Mouse (Mus musculus): ENCODE measurements at regions not wholly inside any gene's neighbourhood (a gene's known extent, or its start where the extent isn't known, plus 50 kb on each side); places are given as distances from the start of the nearest gene placed in this dataset.
A peak's percentile ranks its signal among the peaks of the same experiment; 100 is the strongest.
"Not testable (repeated sequence)": the region's sequence is repeated elsewhere in the genome, so short reads cannot be mapped to it uniquely, and the experiment has no call there.

DNA sequence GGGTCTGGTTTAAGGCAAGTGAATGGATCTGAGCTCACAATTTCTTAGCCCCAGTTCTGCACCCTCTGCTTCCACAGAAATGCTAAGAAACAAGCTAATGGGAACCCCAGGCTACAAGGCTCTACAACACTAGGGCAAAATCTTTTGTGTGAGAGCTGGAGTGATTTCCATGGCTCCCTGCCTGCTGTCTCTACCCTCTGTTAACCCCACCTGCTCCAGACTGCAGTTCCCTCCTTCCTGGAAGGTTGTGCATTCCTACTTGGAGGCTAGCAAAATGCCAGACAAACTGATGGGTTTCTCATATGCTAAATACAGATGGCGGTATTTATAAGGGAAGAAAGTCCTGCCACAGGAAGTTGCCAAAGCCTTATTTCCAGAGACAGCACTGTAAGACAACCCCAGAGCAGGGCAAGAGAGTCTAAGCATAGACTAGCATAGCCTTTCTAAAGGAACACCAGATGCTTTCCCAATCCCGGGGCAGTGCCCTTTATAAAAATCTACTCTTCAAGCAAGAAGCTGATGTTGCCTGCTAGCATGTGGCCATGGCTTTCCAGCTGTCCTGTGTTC lies 145.1 kb downstream of the Spata19 start:
- Histone ChIP-seq H3K4me1 (ENCODE audit: control insufficient read depth, insufficient read depth, low read length) (no peaks in the 10 kb centered on the region), H3K27ac (ENCODE audit: insufficient read depth, low read length) (no peak overlapping the region), H3K4me3 (ENCODE audit: insufficient read depth, low read length) (no peak overlapping the region)
- TF ChIP-seq CTCF (IDR thresholded peaks at IDR 0.05; ENCODE audit: extremely low read depth, insufficient read depth, low read length) (no peak), POLR2A (IDR thresholded peaks at IDR 0.05; ENCODE audit: extremely low read depth, insufficient read depth, low read length) (no peak)

DNA sequence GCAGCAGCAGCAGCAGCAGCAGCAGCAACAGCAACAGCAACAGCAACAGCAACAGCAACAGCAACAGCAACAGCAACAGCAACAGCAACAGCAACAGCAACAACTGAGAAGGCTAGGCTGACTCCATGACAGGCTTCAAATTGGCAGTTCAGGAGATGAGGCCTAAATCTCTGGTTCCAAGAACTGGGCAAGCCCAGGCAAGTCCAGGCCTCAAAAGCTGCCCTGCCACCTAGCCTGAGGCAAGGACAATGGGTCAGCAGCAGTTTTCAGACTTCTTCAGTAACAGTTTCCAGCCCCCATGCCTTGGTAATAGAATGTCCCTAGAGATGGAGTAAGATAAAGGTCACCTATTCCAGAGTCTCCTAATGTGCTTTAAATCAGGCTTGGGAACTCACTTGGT lies 158.1 kb downstream of the Spata19 start:
- not testable (repeated sequence) for H3K27ac ChIP-seq (ENCODE audit: insufficient read depth, low read length); H3K4me3 ChIP-seq (ENCODE audit: insufficient read depth, low read length)
- H3K4me1 ChIP-seq (ENCODE audit: control insufficient read depth, insufficient read depth, low read length), result peaks cover 10% of the 10 kb centered on the region

- Histone ChIP-seq H3K4me3 (ENCODE audit: insufficient read depth, low read length) (no peak overlapping the region), H3K4me1 (ENCODE audit: control insufficient read depth, insufficient read depth, low read length) (peaks cover 10% of the 10 kb centered on the region), H3K27ac (ENCODE audit: insufficient read depth, low read length) (0 out of 2 replicates have a peak overlapping the region, but pooled peaks have one; percentile 59)
- TF ChIP-seq CTCF (IDR thresholded peaks at IDR 0.05; ENCODE audit: extremely low read depth, insufficient read depth, low read length) (no peak), POLR2A (IDR thresholded peaks at IDR 0.05; ENCODE audit: extremely low read depth, insufficient read depth, low read length) (no peak)
These were observed 160.0 kb downstream of the Spata19 start for GRCm38 (mm10) chr9:27556315-27557225.

DNA sequence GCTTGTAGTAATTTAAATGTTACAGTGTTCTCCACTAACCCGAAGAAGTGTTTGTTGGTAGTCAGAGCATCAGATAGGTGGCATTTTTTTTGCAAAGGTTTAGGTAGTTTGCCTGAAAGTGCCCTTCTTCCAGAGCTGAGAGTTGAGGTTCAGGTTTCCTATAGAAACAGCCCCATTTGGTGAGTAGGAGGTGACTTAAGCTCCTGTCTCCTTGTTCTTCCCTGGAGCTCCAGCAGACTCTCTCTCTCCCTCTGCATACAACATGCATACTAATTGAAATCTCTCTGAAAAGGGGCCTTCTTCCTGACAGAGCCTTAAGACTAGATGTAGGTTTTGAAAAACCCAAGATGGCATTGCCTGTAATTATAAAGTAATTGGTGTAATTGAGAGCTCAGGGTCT lies 161.3 kb downstream of the Spata19 start:
- H3K27ac ChIP-seq (ENCODE audit: insufficient read depth, low read length), result peak overlapping the region; percentile 59; the same call in 1 of the 2 replicates
- H3K4me1 ChIP-seq (ENCODE audit: control insufficient read depth, insufficient read depth, low read length), result peaks cover 10% of the 10 kb centered on the region
- TF ChIP-seq POLR2A (IDR thresholded peaks at IDR 0.05; ENCODE audit: extremely low read depth, insufficient read depth, low read length), result no peak
- TF ChIP-seq CTCF (IDR thresholded peaks at IDR 0.05; ENCODE audit: extremely low read depth, insufficient read depth, low read length), result no peak
- H3K4me3 ChIP-seq (ENCODE audit: insufficient read depth, low read length), result no peak overlapping the region

DNA sequence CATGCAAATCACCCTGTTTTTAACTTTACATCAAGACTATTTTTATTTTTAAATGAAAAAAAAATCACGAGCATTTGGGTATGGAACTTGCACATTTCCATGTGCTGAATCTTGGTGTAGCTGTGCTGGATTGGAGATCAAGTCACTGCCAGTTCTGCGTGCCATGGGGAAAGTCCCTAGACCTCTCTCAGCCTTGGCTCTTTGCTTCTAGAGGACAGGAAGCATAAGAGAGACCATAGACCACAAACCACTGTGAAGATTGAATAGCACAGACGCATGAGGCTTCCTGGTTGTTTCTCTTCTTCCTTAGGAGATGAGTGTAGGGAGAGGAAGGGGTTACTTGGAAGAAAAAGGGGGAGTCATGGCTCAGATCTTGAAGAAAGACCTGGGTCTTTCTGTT lies 161.7 kb downstream of the Spata19 start:
- Histone ChIP-seq H3K27ac (ENCODE audit: insufficient read depth, low read length) (peak overlapping the region; percentile 91), H3K4me1 (ENCODE audit: control insufficient read depth, insufficient read depth, low read length) (peaks cover 10% of the 10 kb centered on the region), H3K4me3 (ENCODE audit: insufficient read depth, low read length) (no peak overlapping the region)
- TF ChIP-seq CTCF (IDR thresholded peaks at IDR 0.05; ENCODE audit: extremely low read depth, insufficient read depth, low read length) (no peak), POLR2A (IDR thresholded peaks at IDR 0.05; ENCODE audit: extremely low read depth, insufficient read depth, low read length) (no peak)

DNA sequence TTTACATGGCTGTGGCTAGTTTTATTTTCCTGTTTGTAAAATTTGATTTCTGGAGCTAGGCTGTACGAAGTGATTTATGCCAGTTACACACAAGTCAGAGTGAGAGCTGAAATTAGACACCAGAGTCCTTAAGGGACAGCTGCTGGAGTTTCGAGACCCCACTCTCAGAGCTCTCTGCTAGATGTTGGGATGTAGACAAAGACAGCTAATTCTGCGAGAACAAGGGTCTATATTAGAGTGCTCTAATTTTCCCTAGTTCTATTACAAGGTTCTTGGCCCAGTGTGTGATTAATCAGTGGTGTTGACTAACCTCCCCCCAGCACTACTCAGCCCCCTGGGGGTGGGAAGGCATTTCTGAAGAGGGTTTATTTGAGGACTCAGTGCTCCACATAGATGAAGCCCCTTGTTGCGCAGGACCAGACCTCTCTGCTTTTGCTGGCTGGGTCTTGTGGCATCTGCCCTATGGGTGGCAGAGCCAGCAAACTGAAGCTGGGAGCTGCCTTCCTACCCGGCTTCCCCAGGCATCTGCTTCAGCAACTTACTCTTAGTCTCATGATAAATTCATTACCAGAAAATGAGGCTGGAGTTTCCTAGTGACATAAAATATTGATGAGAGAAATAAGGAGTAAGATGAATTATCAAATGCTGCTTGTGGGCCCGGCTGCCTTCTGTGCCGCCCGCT lies 171.9 kb downstream of the Spata19 start:
- TF ChIP-seq CTCF (IDR thresholded peaks at IDR 0.05; ENCODE audit: extremely low read depth, insufficient read depth, low read length) (no peak), POLR2A (IDR thresholded peaks at IDR 0.05; ENCODE audit: extremely low read depth, insufficient read depth, low read length) (no peak)
- Histone ChIP-seq H3K27ac (ENCODE audit: insufficient read depth, low read length) (no peak overlapping the region), H3K4me1 (ENCODE audit: control insufficient read depth, insufficient read depth, low read length) (no peaks in the 10 kb centered on the region), H3K4me3 (ENCODE audit: insufficient read depth, low read length) (no peak overlapping the region)

DNA sequence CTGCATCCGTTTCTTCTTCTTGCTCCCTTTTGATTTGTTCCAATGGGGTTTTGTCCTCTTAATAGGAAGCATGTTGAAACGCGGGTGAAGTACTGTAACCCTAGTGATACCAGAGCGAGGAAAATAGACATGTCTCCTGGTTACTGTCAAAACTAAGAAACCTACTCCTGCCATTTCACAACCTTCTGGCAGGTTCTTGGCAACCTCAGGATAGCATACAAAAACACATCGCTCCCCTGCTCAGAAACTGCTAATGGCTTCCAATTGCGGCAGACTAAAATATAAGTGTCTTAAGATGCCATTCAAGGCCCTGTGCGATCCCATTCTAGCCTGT lies 172.4 kb downstream of the Spata19 start:
- Histone ChIP-seq H3K4me3 (ENCODE audit: insufficient read depth, low read length) (no peak overlapping the region), H3K4me1 (ENCODE audit: control insufficient read depth, insufficient read depth, low read length) (no peaks in the 10 kb centered on the region), H3K27ac (ENCODE audit: insufficient read depth, low read length) (no peak overlapping the region)
- TF ChIP-seq CTCF (IDR thresholded peaks at IDR 0.05; ENCODE audit: extremely low read depth, insufficient read depth, low read length), result no peak
- TF ChIP-seq POLR2A (IDR thresholded peaks at IDR 0.05; ENCODE audit: extremely low read depth, insufficient read depth, low read length), result no peak

DNA sequence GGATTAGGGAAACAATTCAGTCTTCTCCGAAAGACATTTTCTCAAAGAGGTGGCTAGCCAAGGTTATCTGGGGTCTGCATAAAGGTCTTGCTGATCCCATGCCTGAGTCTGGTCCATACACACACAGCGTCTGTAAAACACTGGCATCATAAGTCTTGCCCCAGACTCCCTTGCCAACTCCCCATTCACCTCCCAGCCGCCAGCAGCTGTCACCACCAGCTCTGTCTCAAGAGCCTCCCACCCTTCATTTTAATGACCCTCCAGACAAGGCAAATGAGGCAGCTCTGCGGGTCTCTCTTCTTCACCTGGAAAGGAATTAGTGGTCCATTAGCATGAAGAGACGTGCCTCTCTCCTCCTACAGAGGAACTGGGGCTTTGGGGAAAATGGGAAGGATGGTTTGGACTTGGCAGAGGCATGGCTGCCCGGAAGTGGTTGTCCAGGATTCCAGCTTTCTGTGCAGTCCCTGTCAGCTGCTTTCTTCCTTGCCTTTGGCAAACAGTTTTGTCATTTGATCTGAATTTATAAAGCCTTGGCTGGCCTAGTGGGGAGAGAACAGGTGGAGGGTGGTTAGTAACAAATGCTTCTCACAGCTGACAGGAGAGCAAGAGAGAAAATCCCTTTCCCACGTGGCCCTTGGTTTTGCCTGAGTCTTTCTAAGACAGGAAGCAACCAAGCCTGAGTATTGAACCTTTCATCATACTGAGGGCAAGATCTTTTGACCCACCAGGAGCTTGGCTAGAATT lies 173.3 kb upstream of the Opcml start:
- H3K4me3 ChIP-seq (ENCODE audit: insufficient read depth, low read length), result no peak overlapping the region
- H3K4me1 ChIP-seq (ENCODE audit: control insufficient read depth, insufficient read depth, low read length), result no peaks in the 10 kb centered on the region
- no peak for TF ChIP-seq CTCF (IDR thresholded peaks at IDR 0.05; ENCODE audit: extremely low read depth, insufficient read depth, low read length)
- TF ChIP-seq POLR2A (IDR thresholded peaks at IDR 0.05; ENCODE audit: extremely low read depth, insufficient read depth, low read length), result no peak
- H3K27ac ChIP-seq (ENCODE audit: insufficient read depth, low read length), result no peak overlapping the region

GRCm38 (mm10) chr9:27634901-27635300 lies 155.7 kb upstream of the Opcml start:
- no peak overlapping the region for H3K4me3 ChIP-seq (ENCODE audit: insufficient read depth, low read length)
- TF ChIP-seq CTCF (IDR thresholded peaks at IDR 0.05; ENCODE audit: extremely low read depth, insufficient read depth, low read length) (no peak), POLR2A (IDR thresholded peaks at IDR 0.05; ENCODE audit: extremely low read depth, insufficient read depth, low read length) (no peak)
- H3K27ac ChIP-seq (ENCODE audit: insufficient read depth, low read length), result no peak overlapping the region
- H3K4me1 ChIP-seq (ENCODE audit: control insufficient read depth, insufficient read depth, low read length), result peaks cover 2% of the 10 kb centered on the region; the same call in 1 of the 2 replicates
